Mouse (Mus musculus) intestine, postnatal 0 days (tissue): ENCODE data around the gene Slc51a. TPM values are rescaled to one million over a fixed set of nuclear protein-coding genes. Genes with fewer than 3 reads are reported as not detected.

ENCODE experiments used
- ATAC-seq: fragments of 200-750 bp; cut with Nextera tagmentation; 2 replicates; pipeline ENCODE4 v1.8.0; 2017; ENCODE audit warnings: mild to moderate bottlenecking, moderate TSS enrichment, moderate library complexity
- H3K27ac ChIP-seq: fragments of 300-500 bp; sonication (generic); 2 replicates; pipeline ENCODE4 v1.5.1; 2014; ENCODE audit warnings: mild to moderate bottlenecking, low read depth, low read length, moderate library complexity
- H3K27me3 ChIP-seq: fragments of 300-500 bp; sonication (generic); replicated peaks from 2 replicates; pipeline ENCODE4 v1.6.1; 2014; ENCODE audit warnings: low read length, mixed read lengths; ENCODE audit not compliant: control insufficient read depth, insufficient read depth
- H3K36me3 ChIP-seq: fragments of 300-500 bp; sonication (generic); 2 replicates; pipeline ENCODE4 v1.6.1; 2014; ENCODE audit warnings: mild to moderate bottlenecking, moderate library complexity; ENCODE audit not compliant: control insufficient read depth, insufficient read depth
- H3K4me1 ChIP-seq: fragments of 300-500 bp; sonication (generic); replicated peaks from 2 replicates; pipeline ENCODE4 v1.6.1; 2014; ENCODE audit warnings: antibody characterized with exemption, low read length, mixed read lengths; ENCODE audit not compliant: control insufficient read depth, insufficient read depth
- H3K4me2 ChIP-seq: fragments of 300-500 bp; sonication (generic); replicated peaks from 2 replicates; pipeline ENCODE4 v1.6.1; 2014; ENCODE audit warnings: low read depth, mild to moderate bottlenecking, moderate library complexity
- H3K4me3 ChIP-seq: fragments of 300-500 bp; sonication (generic); 2 replicates; pipeline ENCODE4 v1.5.1; 2014; ENCODE audit warnings: low read depth, low read length
- H3K9ac ChIP-seq: fragments of 300-500 bp; sonication (generic); 2 replicates; pipeline ENCODE4 v1.6.1; 2014; ENCODE audit warnings: mild to moderate bottlenecking, low read depth, low read length
- H3K9me3 ChIP-seq: fragments of 300-500 bp; sonication (generic); 2 replicates; pipeline ENCODE4 v1.6.1; 2016; ENCODE audit warnings: mixed run types; ENCODE audit not compliant: control insufficient read depth
- CTCF ChIP-seq: sonication (generic); IDR thresholded peaks from 2 replicates; pipeline ENCODE4 v1.5.1; 2016; ENCODE audit warnings: low read depth, mild to moderate bottlenecking, control low read depth, antibody characterized with exemption, moderate library complexity
- WGBS: fragments of 180-500 bp; shearing (Covaris S2); extraction: QIAGEN DNeasy Blood & Tissue Kit; methylation state at CpG from one replicate; pipeline ENCODE4 v1.1.7; 2014; 5-methylcytosine and 5-hydroxymethylcytosine counted together
- polyA plus RNA-seq: library from polyadenylated mRNA; unstranded; fragments of >200 nt; fragmentation: Nextera tagmentation; extraction: Ambion mirVana; gene quantifications from 2 replicates; pipeline ENCODE4 v1.2.1, GENCODE M21; 2015

Gene Slc51a
- polyA plus RNA-seq, 1 experiment from 2014 or later: 292 TPM

DNA sequence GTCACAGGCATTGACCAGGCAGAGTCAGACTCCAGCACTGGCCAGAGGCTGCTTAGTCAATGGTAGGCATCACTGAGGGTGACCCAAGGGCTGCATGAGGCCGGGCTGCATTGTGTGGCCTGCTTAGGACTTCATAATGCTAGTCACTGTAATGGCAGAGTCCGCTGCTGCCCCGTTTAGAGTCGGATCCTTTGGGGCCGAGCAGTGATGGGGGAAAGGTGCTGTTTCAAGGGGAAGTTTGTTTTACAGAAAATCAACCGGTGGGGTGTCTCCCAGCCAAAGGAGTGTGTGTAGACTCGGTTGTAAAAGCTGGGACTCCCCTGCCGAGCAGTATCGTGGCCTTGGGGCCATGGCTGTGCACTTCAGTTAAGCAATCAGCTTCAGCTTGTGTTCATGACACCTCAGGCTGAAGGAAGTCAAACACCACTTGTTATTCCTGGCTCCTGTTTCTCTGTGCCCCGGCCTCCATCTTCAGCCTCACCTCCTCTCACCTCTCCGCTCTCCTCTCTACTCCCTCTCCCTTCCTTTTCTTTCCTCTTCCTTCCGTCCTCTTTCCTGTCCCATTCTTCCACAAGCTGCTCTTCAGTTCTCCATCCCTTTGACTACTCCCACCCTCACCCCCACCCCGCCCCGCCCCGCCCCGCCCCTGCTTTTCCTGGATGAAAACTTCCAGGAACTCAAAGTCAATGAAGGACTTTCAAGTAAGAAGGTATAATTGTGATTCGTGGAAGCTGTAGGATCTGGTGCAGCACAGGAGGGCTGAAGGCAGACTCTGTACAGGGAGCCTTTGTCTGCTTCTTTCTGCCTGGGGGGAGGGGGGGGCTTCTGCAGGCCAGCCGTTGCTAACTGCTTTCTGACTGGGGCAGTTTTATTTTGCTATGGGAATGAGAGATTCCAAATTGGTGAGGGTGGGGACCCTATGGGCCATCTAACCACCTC is 23.0 kb upstream of the Slc51a start:
- Histone ChIP-seq H3K27ac (no peak overlapping the region), H3K9me3 (no peaks in the 10 kb centered on the region), H3K36me3 (no peaks in the 10 kb centered on the region), H3K9ac (no peak overlapping the region), H3K27me3 (no peaks in the 10 kb centered on the region), H3K4me2 (no peak overlapping the region), H3K4me1 (peaks cover 19% of the 10 kb centered on the region; the same call in 1 of the 2 replicates), H3K4me3 (no peak overlapping the region)
- TF ChIP-seq CTCF: no peak
- ATAC-seq: no peak
- 47% methylated on average over 18 of the region's 18 CpGs for WGBS

GRCm38 (mm10) chr16:32509066-32509942 is 21.6 kb upstream of the Slc51a start:
- Histone ChIP-seq H3K4me1 (peaks cover 19% of the 10 kb centered on the region; the same call in 1 of the 2 replicates), H3K4me2 (peak overlapping the region; percentile 33; the same call in 1 of the 2 replicates), H3K27ac (peak overlapping the region; percentile 50), H3K4me3 (no peak overlapping the region), H3K9ac (no peak overlapping the region), H3K9me3 (no peaks in the 10 kb centered on the region), H3K27me3 (no peaks in the 10 kb centered on the region), H3K36me3 (no peaks in the 10 kb centered on the region)
- peak; percentile 62 for ATAC-seq
- 25% methylated on average over 9 of the region's 9 CpGs for WGBS
- TF ChIP-seq CTCF: peak; percentile 59

DNA sequence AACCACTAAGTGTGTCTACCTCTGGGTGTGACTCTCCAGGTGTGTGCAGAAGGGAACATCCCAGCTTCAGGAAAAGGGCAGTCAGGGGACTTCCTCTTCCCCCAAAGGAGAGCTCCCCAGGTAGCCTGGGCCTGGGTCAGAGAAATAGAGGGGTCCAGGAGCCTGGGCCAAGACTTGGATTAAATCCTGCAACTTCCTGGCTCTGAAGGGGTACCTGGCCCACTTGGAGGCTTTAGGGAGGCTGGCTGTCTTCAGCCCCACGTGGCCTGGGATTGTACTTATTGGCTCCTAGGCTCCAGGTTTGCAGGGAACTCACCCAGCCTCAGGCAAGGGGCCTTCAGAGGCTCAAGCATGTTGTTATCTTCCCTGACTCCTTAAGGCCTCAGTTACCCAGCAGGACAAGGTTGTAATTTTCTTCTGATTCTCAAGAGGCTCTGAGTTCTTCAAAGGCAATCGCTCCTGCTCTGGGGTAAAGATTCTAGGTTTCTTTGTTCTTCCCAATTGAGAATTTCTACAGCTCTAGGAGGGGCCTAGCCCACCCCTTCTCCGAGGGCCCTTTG is 20.9 kb upstream of the Slc51a start:
- peaks cover 20% of the 10 kb centered on the region; the same call in 1 of the 2 replicates for H3K4me1 ChIP-seq

DNA sequence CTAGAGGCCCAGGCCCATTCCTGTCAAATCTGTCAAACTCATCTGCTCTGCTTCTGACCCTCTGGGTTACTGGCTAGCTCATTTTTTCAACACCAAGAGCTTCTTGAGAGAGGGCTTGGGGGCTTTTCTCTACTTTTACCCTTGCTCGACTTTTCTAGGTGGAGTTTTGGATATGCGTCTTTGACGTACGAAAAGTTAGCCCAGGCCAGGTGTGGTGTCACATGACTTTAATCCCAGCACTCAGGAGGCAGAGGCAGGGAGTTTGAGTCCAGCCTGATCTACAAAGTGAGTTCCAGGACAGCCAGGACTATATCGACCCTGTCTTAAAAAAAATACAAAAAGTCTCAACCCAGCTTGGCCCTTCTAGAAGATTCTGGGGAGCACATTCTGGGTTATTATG is 20.4 kb upstream of the Slc51a start:
- Histone ChIP-seq H3K36me3 (no peaks in the 10 kb centered on the region), H3K27me3 (no peaks in the 10 kb centered on the region), H3K27ac (no peak overlapping the region), H3K4me2 (no peak overlapping the region), H3K4me1 (peaks cover 19% of the 10 kb centered on the region; the same call in 1 of the 2 replicates), H3K4me3 (no peak overlapping the region), H3K9ac (no peak overlapping the region), H3K9me3 (no peaks in the 10 kb centered on the region)
- WGBS: 46% methylated on average over 5 of the region's 5 CpGs
- ATAC-seq: no peak
- TF ChIP-seq CTCF: no peak

More for the DNA sequence above, 20.9 kb upstream of the Slc51a start:
- TF ChIP-seq CTCF: no peak
- Histone ChIP-seq H3K4me2 (0 out of 2 replicates have a peak overlapping the region, but pooled peaks have one; percentile 33), H3K4me3 (no peak overlapping the region), H3K36me3 (no peaks in the 10 kb centered on the region), H3K27me3 (no peaks in the 10 kb centered on the region), H3K9ac (no peak overlapping the region), H3K9me3 (no peaks in the 10 kb centered on the region), H3K27ac (no peak overlapping the region; the same call in 1 of the 2 replicates)
- 23% methylated on average over 3 of the region's 3 CpGs for WGBS
- ATAC-seq: no peak

- 21% methylated on average over 9 of the region's 9 CpGs for WGBS
- Histone ChIP-seq H3K4me1 (peaks cover 18% of the 10 kb centered on the region; the same call in 1 of the 2 replicates), H3K27ac (no peak overlapping the region), H3K9me3 (no peaks in the 10 kb centered on the region), H3K27me3 (no peaks in the 10 kb centered on the region), H3K4me2 (no peak overlapping the region), H3K4me3 (no peak overlapping the region), H3K36me3 (no peaks in the 10 kb centered on the region), H3K9ac (no peak overlapping the region)
- ATAC-seq: no peak
- peak; percentile 91 for TF ChIP-seq CTCF
These were observed 19.7 kb upstream of the Slc51a start for GRCm38 (mm10) chr16:32507407-32507806.
